Comparison of ENCODE assay signal across 9 mouse cellular contexts in genomic region chr19:53084735-53085134, GRCm38 (mm10). TPM values are rescaled to one million over a fixed set of nuclear protein-coding genes. Genes with fewer than 3 reads are reported as not detected.
DNase-seq lines count a peak whose midpoint lies in the region; ATAC-seq lines count a peak whose summit lies in the region.
"Had no signal": no experiment of that assay in that cellular context is flagged by ENCODE, and none has a peak within 500 bp of the region (broad histone marks: within the 10 kb centered on the region; RNA-seq: fewer than 3 reads in every experiment).

No protein-coding gene starts in this region.

- peak; percentile 60 for ATAC-seq in liver, embryonic 16.5 days (ENCODE audit: low read depth)
- ATAC-seq in liver, embryonic 12.5 days = no peak; the same call in 1 of the 2 replicates
- peak; percentile 75 for ATAC-seq in embryonic facial prominence, embryonic 13.5 days (ENCODE audit: insufficient number of reproducible peaks, insufficient read depth, low FRiP score, low TSS enrichment, low read depth)
- peak; percentile 66 for ATAC-seq in kidney, embryonic 15.5 days (replicated peaks; ENCODE audit: low FRiP score)
- ATAC-seq in stomach, embryonic 15.5 days (ENCODE audit: insufficient read depth, low FRiP score, low read depth) = peak; percentile 38
- no peak for ATAC-seq in neural tube, embryonic 15.5 days (ENCODE audit: low FRiP score)

- no peak overlapping the region for H3K9ac ChIP-seq in liver, embryonic 16.5 days (ENCODE audit: low read depth, low read length)
- H3K9ac ChIP-seq in liver, embryonic 12.5 days = no peak overlapping the region
- no peak overlapping the region for H3K9ac ChIP-seq in embryonic facial prominence, embryonic 13.5 days
- H3K9ac ChIP-seq in kidney, embryonic 15.5 days = no peak overlapping the region
- no peak overlapping the region for H3K9ac ChIP-seq in stomach, embryonic 15.5 days
- no peak overlapping the region for H3K9ac ChIP-seq in neural tube, embryonic 15.5 days (replicated peaks)
- H3K9ac ChIP-seq: hindbrain, embryonic 15.5 days had no signal

- 47% methylated on average over 5 of the region's 5 CpGs for WGBS in liver, embryonic 16.5 days (ENCODE audit: insufficient replicate concordance)
- 44% methylated on average over 5 of the region's 5 CpGs for WGBS in liver, embryonic 12.5 days (ENCODE audit: insufficient replicate concordance)
- 26% methylated on average over 5 of the region's 5 CpGs for WGBS in embryonic facial prominence, embryonic 13.5 days
- WGBS in kidney, embryonic 15.5 days = 13% methylated on average over 5 of the region's 5 CpGs
- WGBS in stomach, embryonic 15.5 days = 27% methylated on average over 5 of the region's 5 CpGs
- WGBS in neural tube, embryonic 15.5 days = 62% methylated on average over 5 of the region's 5 CpGs

- H3K4me2 ChIP-seq in liver, embryonic 16.5 days (ENCODE audit: low read depth, low read length) = no peak overlapping the region
- no peak overlapping the region for H3K4me2 ChIP-seq in liver, embryonic 12.5 days
- H3K4me2 ChIP-seq in embryonic facial prominence, embryonic 13.5 days = no peak overlapping the region
- H3K4me2 ChIP-seq in kidney, embryonic 15.5 days = no peak overlapping the region
- no peak overlapping the region for H3K4me2 ChIP-seq in stomach, embryonic 15.5 days
- no peak overlapping the region for H3K4me2 ChIP-seq in neural tube, embryonic 15.5 days
- H3K4me2 ChIP-seq: hindbrain, embryonic 15.5 days had no signal

- H3K36me3 ChIP-seq in liver, embryonic 16.5 days (ENCODE audit: control insufficient read depth, insufficient read depth) = no peaks in the 10 kb centered on the region
- no peaks in the 10 kb centered on the region for H3K36me3 ChIP-seq in liver, embryonic 12.5 days
- no peaks in the 10 kb centered on the region for H3K36me3 ChIP-seq in embryonic facial prominence, embryonic 13.5 days
- H3K36me3 ChIP-seq in kidney, embryonic 15.5 days = no peaks in the 10 kb centered on the region
- H3K36me3 ChIP-seq in stomach, embryonic 15.5 days = no peaks in the 10 kb centered on the region
- no peaks in the 10 kb centered on the region for H3K36me3 ChIP-seq in neural tube, embryonic 15.5 days
- H3K36me3 ChIP-seq: hindbrain, embryonic 15.5 days had no signal

- no peak for DNase-seq in spleen, postnatal 36 days (ENCODE audit: low spot score in 2 of 2)
- no peak for DNase-seq in frontal cortex, postnatal 25 days (ENCODE audit: low spot score in 2 of 2)

- H3K27ac ChIP-seq in liver, embryonic 16.5 days (ENCODE audit: low read length) = peak overlapping the region; percentile 14
- no peak overlapping the region for H3K27ac ChIP-seq in liver, embryonic 12.5 days
- no peak overlapping the region for H3K27ac ChIP-seq in embryonic facial prominence, embryonic 13.5 days
- peak overlapping the region; percentile 67 for H3K27ac ChIP-seq in kidney, embryonic 15.5 days
- H3K27ac ChIP-seq in stomach, embryonic 15.5 days = peak overlapping the region; percentile 65
- no peak overlapping the region for H3K27ac ChIP-seq in neural tube, embryonic 15.5 days (replicated peaks)
- H3K27ac ChIP-seq: hindbrain, embryonic 15.5 days had no signal

- H3K27me3 ChIP-seq in liver, embryonic 16.5 days (ENCODE audit: control insufficient read depth, insufficient read depth, low read depth, low read length) = no peaks in the 10 kb centered on the region
- H3K27me3 ChIP-seq in liver, embryonic 12.5 days (replicated peaks) = peaks cover 19% of the 10 kb centered on the region; the same call in 1 of the 2 replicates
- H3K27me3 ChIP-seq in embryonic facial prominence, embryonic 13.5 days = no peaks in the 10 kb centered on the region
- H3K27me3 ChIP-seq in kidney, embryonic 15.5 days = no peaks in the 10 kb centered on the region
- no peaks in the 10 kb centered on the region for H3K27me3 ChIP-seq in stomach, embryonic 15.5 days (replicated peaks)
- H3K27me3 ChIP-seq in neural tube, embryonic 15.5 days (replicated peaks) = no peaks in the 10 kb centered on the region
- H3K27me3 ChIP-seq: hindbrain, embryonic 15.5 days had no signal

- peaks cover 16% of the 10 kb centered on the region for H3K4me1 ChIP-seq in liver, embryonic 16.5 days (ENCODE audit: control insufficient read depth, low read depth, low read length)
- H3K4me1 ChIP-seq in liver, embryonic 12.5 days = peaks cover 26% of the 10 kb centered on the region
- peaks cover 47% of the 10 kb centered on the region for H3K4me1 ChIP-seq in embryonic facial prominence, embryonic 13.5 days
- H3K4me1 ChIP-seq in kidney, embryonic 15.5 days = peaks cover 63% of the 10 kb centered on the region
- peaks cover 43% of the 10 kb centered on the region for H3K4me1 ChIP-seq in stomach, embryonic 15.5 days
- H3K4me1 ChIP-seq in neural tube, embryonic 15.5 days = peaks cover 12% of the 10 kb centered on the region

- H3K4me3 ChIP-seq in liver, embryonic 16.5 days (ENCODE audit: low read depth, low read length) = no peak overlapping the region
- H3K4me3 ChIP-seq in liver, embryonic 12.5 days = no peak overlapping the region
- H3K4me3 ChIP-seq in embryonic facial prominence, embryonic 13.5 days = no peak overlapping the region
- no peak overlapping the region for H3K4me3 ChIP-seq in kidney, embryonic 15.5 days (replicated peaks)
- H3K4me3 ChIP-seq in stomach, embryonic 15.5 days (replicated peaks) = no peak overlapping the region
- H3K4me3 ChIP-seq in neural tube, embryonic 15.5 days (replicated peaks) = no peak overlapping the region
- H3K4me3 ChIP-seq: hindbrain, embryonic 15.5 days had no signal

- H3K9me3 ChIP-seq in liver, embryonic 16.5 days (replicated peaks; ENCODE audit: control insufficient read depth, low read length) = no peaks in the 10 kb centered on the region
- H3K9me3 ChIP-seq in liver, embryonic 12.5 days (replicated peaks) = no peaks in the 10 kb centered on the region
- H3K9me3 ChIP-seq in embryonic facial prominence, embryonic 13.5 days = no peaks in the 10 kb centered on the region
- no peaks in the 10 kb centered on the region for H3K9me3 ChIP-seq in kidney, embryonic 15.5 days (replicated peaks)
- no peaks in the 10 kb centered on the region for H3K9me3 ChIP-seq in stomach, embryonic 15.5 days
- no peaks in the 10 kb centered on the region for H3K9me3 ChIP-seq in neural tube, embryonic 15.5 days (replicated peaks)
- H3K9me3 ChIP-seq: hindbrain, embryonic 15.5 days had no signal

RNA-seq across cellular contexts. Expression of gene Xpnpep1, which starts 44.7 kb away (rescaled TPM):
- 85.5 and 91.8 TPM in 2 replicates for polyA plus RNA-seq in liver, embryonic 16.5 days (2015; fragmentation: Nextera tagmentation; extraction: Ambion mirVana)
- polyA plus RNA-seq in liver, embryonic 12.5 days (2016; fragmentation: Nextera tagmentation; extraction: Ambion mirVana) = 124 and 133 TPM in 2 replicates
- polyA plus RNA-seq in embryonic facial prominence, embryonic 13.5 days (2015; fragmentation: Nextera tagmentation; extraction: Ambion mirVana) = 134 and 146 TPM in 2 replicates
- polyA plus RNA-seq in kidney, embryonic 15.5 days (2015; fragmentation: Nextera tagmentation; extraction: Ambion mirVana) = 148 and 168 TPM in 2 replicates
- 130 and 151 TPM in 2 replicates for polyA plus RNA-seq in stomach, embryonic 15.5 days (2015; fragmentation: Nextera tagmentation; extraction: Ambion mirVana)
- 117 and 118 TPM in 2 replicates for polyA plus RNA-seq in neural tube, embryonic 15.5 days (2015; fragmentation: Nextera tagmentation; extraction: Ambion mirVana)

RNA-seq across cellular contexts. Expression of gene Add3, which starts 55.5 kb away (rescaled TPM):
- polyA plus RNA-seq in liver, embryonic 16.5 days (2015; fragmentation: Nextera tagmentation; extraction: Ambion mirVana) = 26.2 and 28.4 TPM in 2 replicates
- 42.1 and 42.2 TPM in 2 replicates for polyA plus RNA-seq in liver, embryonic 12.5 days (2016; fragmentation: Nextera tagmentation; extraction: Ambion mirVana)
- polyA plus RNA-seq in embryonic facial prominence, embryonic 13.5 days (2015; fragmentation: Nextera tagmentation; extraction: Ambion mirVana) = 73.8 and 78.4 TPM in 2 replicates
- 80.1 and 85.6 TPM in 2 replicates for polyA plus RNA-seq in kidney, embryonic 15.5 days (2015; fragmentation: Nextera tagmentation; extraction: Ambion mirVana)
- 89.0 and 96.1 TPM in 2 replicates for polyA plus RNA-seq in stomach, embryonic 15.5 days (2015; fragmentation: Nextera tagmentation; extraction: Ambion mirVana)
- polyA plus RNA-seq in neural tube, embryonic 15.5 days (2015; fragmentation: Nextera tagmentation; extraction: Ambion mirVana) = 40.2 and 50.1 TPM in 2 replicates

Comparison
In these comparisons a context has a peak if more than half of its experiments do, and no peak if none do; other contexts are left out.
1. ATAC-seq: peak in liver, embryonic 16.5 days (single experiment), embryonic facial prominence, embryonic 13.5 days (single experiment), kidney, embryonic 15.5 days (single experiment) and stomach, embryonic 15.5 days (single experiment); none in liver, embryonic 12.5 days (single experiment) and neural tube, embryonic 15.5 days (single experiment).
2. H3K27ac ChIP-seq: peak in liver, embryonic 16.5 days (single experiment), kidney, embryonic 15.5 days (single experiment) and stomach, embryonic 15.5 days (single experiment); none in liver, embryonic 12.5 days (single experiment), embryonic facial prominence, embryonic 13.5 days (single experiment) and neural tube, embryonic 15.5 days (single experiment).